Mouse (Mus musculus): ENCODE results near the gene Cd247. TPM values are rescaled to one million over a fixed set of nuclear protein-coding genes. Genes with fewer than 3 reads are reported as not detected.

Gene Cd247
- polyA plus RNA-seq, 1 experiment, result 0.21 TPM

DNA sequence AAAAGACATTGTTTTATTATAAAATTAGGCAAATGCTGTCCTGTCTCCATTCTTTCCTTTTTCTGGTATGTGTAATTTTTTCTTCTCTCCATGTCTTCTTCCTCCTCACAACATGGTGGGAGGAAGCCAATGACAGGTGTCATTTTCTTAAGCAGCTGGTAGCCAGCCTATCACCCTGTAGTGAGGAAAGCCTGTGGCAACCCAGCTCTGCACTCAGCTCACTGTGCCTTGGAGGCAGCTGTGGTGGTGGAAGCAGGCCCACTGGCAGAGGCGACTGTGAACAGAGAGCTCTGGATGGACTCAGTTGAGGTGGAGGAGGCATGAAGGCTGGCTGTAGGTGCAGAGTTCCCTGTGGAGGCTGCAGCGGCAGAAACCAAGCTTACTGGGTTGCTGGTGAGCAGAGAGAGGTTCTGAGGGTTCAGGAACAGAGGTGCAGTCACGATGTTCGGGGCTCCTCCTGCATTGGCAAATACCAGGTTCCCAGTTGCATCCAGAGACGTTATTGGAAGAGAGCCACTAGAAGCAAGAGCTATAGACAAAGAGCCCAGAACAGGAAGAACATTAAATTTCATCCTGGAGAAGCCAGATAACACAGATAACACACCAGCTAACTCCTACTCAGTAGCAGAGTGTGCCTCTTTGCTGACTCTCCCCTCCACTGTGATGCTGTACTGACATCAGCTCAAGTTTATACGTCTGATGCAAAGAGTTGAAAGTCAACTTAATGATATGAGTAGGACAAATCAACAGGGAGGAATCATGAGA, 87.2 kb downstream of the Cd247 start:
- Histone ChIP-seq H3K27ac (ENCODE audit: insufficient read depth, low read length) (no peak overlapping the region), H3K4me1 (ENCODE audit: control insufficient read depth, insufficient read depth, low read length) (no peaks in the 10 kb centered on the region; the same call in 1 of the 2 replicates), H3K4me3 (ENCODE audit: insufficient read depth, low read length) (no peak overlapping the region)
- TF ChIP-seq CTCF (IDR thresholded peaks at IDR 0.05; ENCODE audit: extremely low read depth, insufficient read depth, low read length) (no peak), POLR2A (IDR thresholded peaks at IDR 0.05; ENCODE audit: extremely low read depth, insufficient read depth, low read length) (no peak)

DNA sequence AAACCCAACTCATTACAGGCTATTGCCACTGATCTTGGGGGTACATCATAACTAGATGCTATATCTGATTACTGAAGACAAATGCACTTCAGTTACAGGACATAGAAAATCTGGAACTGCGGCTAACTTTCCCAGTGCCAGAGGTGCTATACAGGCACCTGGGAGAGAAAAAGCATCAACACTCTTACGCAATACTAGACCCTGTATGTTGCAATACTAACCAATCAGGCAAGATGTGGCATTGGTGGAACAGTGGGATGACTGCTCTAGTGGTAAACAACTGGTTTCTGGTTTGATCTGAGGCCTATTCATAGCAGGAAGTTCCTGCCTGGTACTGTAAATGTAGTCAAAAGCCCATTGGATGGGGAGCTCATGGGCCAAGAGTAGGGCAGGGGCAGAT, 90.3 kb downstream of the Cd247 start:
- Histone ChIP-seq H3K4me1 (ENCODE audit: control insufficient read depth, insufficient read depth, low read length) (no peaks in the 10 kb centered on the region; the same call in 1 of the 2 replicates), H3K27ac (ENCODE audit: insufficient read depth, low read length) (no peak overlapping the region), H3K4me3 (ENCODE audit: insufficient read depth, low read length) (no peak overlapping the region)
- TF ChIP-seq CTCF (IDR thresholded peaks at IDR 0.05; ENCODE audit: extremely low read depth, insufficient read depth, low read length) (no peak), POLR2A (IDR thresholded peaks at IDR 0.05; ENCODE audit: extremely low read depth, insufficient read depth, low read length) (no peak)

DNA sequence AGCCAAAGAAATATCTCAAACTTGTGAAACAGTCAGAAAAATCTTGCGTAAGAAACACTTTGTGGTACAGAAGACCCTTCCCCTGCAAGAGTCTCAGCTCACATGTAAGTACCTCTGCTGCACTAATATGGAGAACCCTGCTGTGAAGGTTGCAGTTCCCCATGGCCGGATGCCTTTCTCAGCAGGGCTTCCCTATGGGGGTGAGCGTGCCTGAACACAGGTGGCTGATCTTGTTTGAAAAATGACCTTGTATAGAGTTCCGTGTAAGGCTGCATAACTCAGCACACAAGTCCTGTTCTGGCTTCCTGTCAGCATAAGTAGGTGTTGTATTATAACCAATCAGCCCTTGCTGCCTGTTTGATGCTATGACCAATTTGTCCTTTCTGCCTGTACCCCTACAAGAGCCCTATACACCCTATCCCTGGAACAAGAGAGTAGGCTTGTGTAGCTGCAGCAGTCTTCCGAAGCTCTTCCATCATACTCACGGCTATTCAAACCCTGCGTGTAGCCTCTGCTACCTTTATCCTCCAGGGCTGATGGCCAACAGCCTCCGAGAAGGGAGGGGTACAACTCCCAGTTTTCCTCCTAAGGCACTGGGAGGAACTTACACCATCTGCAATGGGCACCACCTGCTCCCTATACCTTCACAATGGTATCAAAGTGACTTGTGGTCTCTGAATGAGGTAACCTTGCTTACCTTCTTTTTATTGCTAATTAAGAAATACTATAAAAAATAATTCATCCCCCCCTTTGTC, 93.8 kb downstream of the Cd247 start:
- Histone ChIP-seq H3K4me1 (ENCODE audit: control insufficient read depth, insufficient read depth, low read length) (no peaks in the 10 kb centered on the region), H3K27ac (ENCODE audit: insufficient read depth, low read length) (no peak overlapping the region), H3K4me3 (ENCODE audit: insufficient read depth, low read length) (no peak overlapping the region)
- no peak for TF ChIP-seq CTCF (IDR thresholded peaks at IDR 0.05; ENCODE audit: extremely low read depth, insufficient read depth, low read length)
- no peak for TF ChIP-seq POLR2A (IDR thresholded peaks at IDR 0.05; ENCODE audit: extremely low read depth, insufficient read depth, low read length)

DNA sequence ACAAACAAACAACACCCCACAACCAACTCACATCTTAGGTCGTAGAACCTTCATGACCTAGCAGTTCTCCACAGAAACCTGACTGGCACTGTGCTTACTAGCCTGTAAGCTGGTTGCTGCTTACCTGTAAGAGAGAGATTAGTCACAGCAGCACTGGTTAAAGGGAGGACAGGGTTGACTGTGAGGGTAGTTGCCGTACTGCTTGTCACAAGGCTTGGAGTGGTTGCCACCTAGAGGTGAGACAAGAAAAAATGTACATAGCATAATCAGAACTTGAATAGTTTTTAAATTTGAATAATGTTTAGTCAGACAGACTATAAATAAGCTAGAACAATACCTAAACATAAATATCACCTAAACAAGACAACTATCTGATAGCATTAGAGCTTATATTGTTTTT, 103.2 kb downstream of the Cd247 start:
- Histone ChIP-seq H3K27ac (ENCODE audit: insufficient read depth, low read length) (no peak overlapping the region), H3K4me1 (ENCODE audit: control insufficient read depth, insufficient read depth, low read length) (no peaks in the 10 kb centered on the region), H3K4me3 (ENCODE audit: insufficient read depth, low read length) (no peak overlapping the region)
- TF ChIP-seq POLR2A (IDR thresholded peaks at IDR 0.05; ENCODE audit: extremely low read depth, insufficient read depth, low read length) (no peak), CTCF (IDR thresholded peaks at IDR 0.05; ENCODE audit: extremely low read depth, insufficient read depth, low read length) (peak; percentile 37; the same call in 1 of the 2 replicates)

DNA sequence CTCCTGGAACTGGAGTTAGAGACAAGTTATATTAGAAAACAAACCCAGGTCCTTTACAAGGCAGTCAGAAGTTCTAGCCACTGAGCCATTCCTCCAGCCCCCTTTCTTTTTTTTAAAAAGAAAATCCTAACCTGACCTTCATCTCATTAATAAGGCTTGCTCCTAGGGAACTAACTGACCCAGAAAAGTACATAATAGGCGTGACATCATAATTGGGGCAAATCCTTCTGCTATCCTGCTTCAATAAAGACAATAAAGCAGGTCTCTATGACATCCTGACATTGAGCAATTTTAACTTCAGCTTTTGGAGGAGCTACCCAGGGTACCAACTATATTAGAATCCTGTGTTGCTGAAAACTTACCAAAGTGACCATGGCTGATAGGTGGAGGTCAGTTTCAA, 115.1 kb downstream of the Cd247 start:
- Histone ChIP-seq H3K4me1 (ENCODE audit: control insufficient read depth, insufficient read depth, low read length) (no peaks in the 10 kb centered on the region), H3K27ac (ENCODE audit: insufficient read depth, low read length) (no peak overlapping the region), H3K4me3 (ENCODE audit: insufficient read depth, low read length) (no peak overlapping the region)
- TF ChIP-seq CTCF (IDR thresholded peaks at IDR 0.05; ENCODE audit: extremely low read depth, insufficient read depth, low read length) (no peak), POLR2A (IDR thresholded peaks at IDR 0.05; ENCODE audit: extremely low read depth, insufficient read depth, low read length) (no peak)

DNA sequence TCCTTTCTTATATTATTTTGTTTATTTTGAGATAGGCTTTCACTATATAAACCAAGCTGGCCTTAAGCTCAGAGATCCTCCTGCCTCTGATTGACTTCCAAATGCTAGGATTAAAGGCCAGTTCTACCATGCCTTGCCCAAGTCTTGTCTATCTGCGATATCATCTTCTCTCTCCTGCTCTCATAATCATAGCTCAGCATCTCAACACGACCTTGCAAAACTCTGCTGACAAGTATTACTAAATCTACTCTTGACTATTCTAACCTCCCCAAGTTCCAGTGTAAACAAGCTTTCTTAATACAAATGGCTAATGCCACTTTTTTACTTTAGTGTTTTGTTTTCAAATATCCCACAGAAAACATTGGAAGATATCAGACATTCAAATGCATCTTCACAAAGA, 119.7 kb downstream of the Cd247 start:
- Histone ChIP-seq H3K27ac (ENCODE audit: insufficient read depth, low read length) (no peak overlapping the region), H3K4me1 (ENCODE audit: control insufficient read depth, insufficient read depth, low read length) (0 out of 2 replicates have a peak, but pooled peaks cover 1% of the 10 kb centered on the region), H3K4me3 (ENCODE audit: insufficient read depth, low read length) (no peak overlapping the region)
- TF ChIP-seq POLR2A (IDR thresholded peaks at IDR 0.05; ENCODE audit: extremely low read depth, insufficient read depth, low read length), result no peak

DNA sequence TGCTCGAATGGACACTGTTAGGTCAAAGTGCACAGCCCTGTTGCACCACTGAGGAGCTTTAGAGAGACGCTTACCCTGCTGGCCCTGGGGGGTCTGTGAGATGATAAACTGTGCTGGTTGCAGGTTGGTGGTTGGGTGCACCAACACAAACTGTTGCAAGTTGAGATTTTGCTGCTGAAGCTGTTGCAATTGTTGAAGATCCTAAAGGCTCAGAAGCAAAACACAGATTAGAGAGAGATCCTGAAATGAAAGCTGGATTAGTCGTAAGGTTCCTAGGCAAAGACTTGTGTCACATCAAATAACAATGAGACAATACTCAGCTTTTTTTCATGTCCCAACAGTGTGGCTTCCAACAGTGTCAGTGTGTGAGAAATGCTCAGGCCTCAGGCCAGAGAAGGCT, 120.3 kb downstream of the Cd247 start:
- TF ChIP-seq POLR2A (IDR thresholded peaks at IDR 0.05; ENCODE audit: extremely low read depth, insufficient read depth, low read length), result no peak
- H3K27ac ChIP-seq (ENCODE audit: insufficient read depth, low read length), result no peak overlapping the region
- no peak overlapping the region for H3K4me3 ChIP-seq (ENCODE audit: insufficient read depth, low read length)
- 0 out of 2 replicates have a peak, but pooled peaks cover 1% of the 10 kb centered on the region for H3K4me1 ChIP-seq (ENCODE audit: control insufficient read depth, insufficient read depth, low read length)

DNA sequence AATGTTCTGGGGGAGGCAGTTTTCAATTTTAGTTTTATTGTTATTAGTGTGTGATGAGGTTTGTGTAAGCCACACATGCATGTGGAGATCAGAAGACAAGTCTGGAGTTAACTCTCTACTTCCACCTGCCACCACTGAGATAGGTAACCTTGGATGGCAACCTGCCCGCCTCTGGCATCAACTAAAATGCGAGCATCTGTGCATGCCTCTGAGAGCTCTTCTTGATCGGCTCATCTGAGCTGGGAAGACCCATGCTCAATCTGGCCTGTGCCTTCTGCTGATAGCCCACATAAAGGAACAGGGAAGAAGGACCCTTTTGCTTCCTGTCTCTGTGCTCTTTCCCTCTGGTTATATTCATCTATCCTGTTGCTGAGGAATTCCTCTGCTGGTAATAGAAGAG, 121.0 kb downstream of the Cd247 start:
- H3K27ac ChIP-seq (ENCODE audit: insufficient read depth, low read length), result no peak overlapping the region
- TF ChIP-seq CTCF (IDR thresholded peaks at IDR 0.05; ENCODE audit: extremely low read depth, insufficient read depth, low read length) (no peak), POLR2A (IDR thresholded peaks at IDR 0.05; ENCODE audit: extremely low read depth, insufficient read depth, low read length) (no peak)
- 0 out of 2 replicates have a peak, but pooled peaks cover 1% of the 10 kb centered on the region for H3K4me1 ChIP-seq (ENCODE audit: control insufficient read depth, insufficient read depth, low read length)
- no peak overlapping the region for H3K4me3 ChIP-seq (ENCODE audit: insufficient read depth, low read length)

DNA sequence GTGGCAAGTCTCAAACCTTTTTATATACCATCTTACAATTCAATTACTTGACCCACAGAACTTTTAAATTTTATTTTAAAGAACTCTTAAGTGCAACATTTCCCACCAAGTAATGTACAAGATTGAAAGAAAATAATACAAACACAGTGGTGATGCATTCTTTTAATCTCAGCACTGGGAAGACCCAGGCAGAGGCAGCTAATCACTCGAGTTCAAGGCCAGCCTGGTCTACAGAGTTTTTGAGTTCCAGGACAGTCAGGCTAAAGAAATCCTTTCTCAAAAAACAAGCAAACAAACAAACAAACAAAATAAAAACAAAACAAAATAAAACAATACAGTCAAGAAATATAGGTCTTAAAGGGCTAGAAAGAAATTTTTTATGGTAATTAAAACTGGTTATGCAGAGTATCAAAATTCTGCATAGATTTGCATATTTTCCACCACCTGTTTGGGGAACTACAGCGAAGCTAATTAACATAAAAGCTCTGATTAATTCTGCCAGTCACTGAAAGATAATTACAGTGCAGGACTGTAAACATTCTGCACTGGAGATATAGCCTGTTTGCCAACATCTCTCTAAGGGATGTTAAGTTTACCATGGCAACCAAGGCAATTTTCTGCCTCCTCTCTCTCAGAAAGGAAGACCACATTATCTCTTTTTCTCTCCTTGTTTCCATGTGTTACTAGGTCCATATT, 125.4 kb downstream of the Cd247 start:
- Histone ChIP-seq H3K27ac (ENCODE audit: insufficient read depth, low read length) (no peak overlapping the region), H3K4me3 (ENCODE audit: insufficient read depth, low read length) (no peak overlapping the region), H3K4me1 (ENCODE audit: control insufficient read depth, insufficient read depth, low read length) (0 out of 2 replicates have a peak, but pooled peaks cover 1% of the 10 kb centered on the region)
- no peak for TF ChIP-seq POLR2A (IDR thresholded peaks at IDR 0.05; ENCODE audit: extremely low read depth, insufficient read depth, low read length)
- no peak for TF ChIP-seq CTCF (IDR thresholded peaks at IDR 0.05; ENCODE audit: extremely low read depth, insufficient read depth, low read length)

Measured in cortical plate, adult 2 months (tissue).